Mouse (Mus musculus): ENCODE measurements around the gene Cryba2. TPM values are rescaled to one million over a fixed set of nuclear protein-coding genes. Genes with fewer than 3 reads are reported as not detected.

Gene Cryba2
- polyA plus RNA-seq, 1 experiment from 2014 or later, result not detected

DNA sequence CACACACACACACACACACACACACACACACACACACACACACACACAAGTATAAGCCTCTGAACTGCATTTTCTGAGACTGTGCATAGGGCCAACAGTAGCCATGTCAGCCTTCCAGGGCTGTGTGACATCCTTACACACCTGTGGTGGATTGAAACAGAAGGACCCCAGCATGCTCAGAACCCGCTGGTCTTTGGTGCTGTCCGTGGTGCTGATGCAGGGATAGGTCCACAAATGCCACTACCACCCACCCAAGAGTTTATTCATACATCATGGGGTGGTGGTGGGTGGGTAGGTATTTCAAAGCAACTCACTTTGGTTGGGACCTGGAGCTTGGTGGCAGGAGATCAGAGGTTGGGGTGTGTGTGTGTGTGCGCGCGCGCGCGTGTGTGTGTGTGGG lies 1.4 kb downstream of the Cryba2 start:
- 0% methylated on average over 2 of the region's 8 CpGs for WGBS
- Histone ChIP-seq H3K36me3 (ENCODE audit: control insufficient read depth, insufficient read depth, low read length) (no peaks in the 10 kb centered on the region), H3K9ac (ENCODE audit: low read depth, low read length) (no peak overlapping the region), H3K4me3 (ENCODE audit: low read depth, low read length) (no peak overlapping the region), H3K27me3 (replicated peaks; ENCODE audit: control insufficient read depth, insufficient read depth, low read length) (peaks cover 94% of the 10 kb centered on the region), H3K4me2 (ENCODE audit: low read depth, low read length) (no peak overlapping the region), H3K27ac (replicated peaks; ENCODE audit: low read depth, low read length) (no peak overlapping the region), H3K9me3 (ENCODE audit: control insufficient read depth, low read length) (no peaks in the 10 kb centered on the region), H3K4me1 (ENCODE audit: control insufficient read depth, insufficient read depth, low read length) (no peaks in the 10 kb centered on the region)
- ATAC-seq (ENCODE audit: low read depth), result no peak
- DNase-seq (ENCODE audit: low spot score), result peak; percentile 70

DNA sequence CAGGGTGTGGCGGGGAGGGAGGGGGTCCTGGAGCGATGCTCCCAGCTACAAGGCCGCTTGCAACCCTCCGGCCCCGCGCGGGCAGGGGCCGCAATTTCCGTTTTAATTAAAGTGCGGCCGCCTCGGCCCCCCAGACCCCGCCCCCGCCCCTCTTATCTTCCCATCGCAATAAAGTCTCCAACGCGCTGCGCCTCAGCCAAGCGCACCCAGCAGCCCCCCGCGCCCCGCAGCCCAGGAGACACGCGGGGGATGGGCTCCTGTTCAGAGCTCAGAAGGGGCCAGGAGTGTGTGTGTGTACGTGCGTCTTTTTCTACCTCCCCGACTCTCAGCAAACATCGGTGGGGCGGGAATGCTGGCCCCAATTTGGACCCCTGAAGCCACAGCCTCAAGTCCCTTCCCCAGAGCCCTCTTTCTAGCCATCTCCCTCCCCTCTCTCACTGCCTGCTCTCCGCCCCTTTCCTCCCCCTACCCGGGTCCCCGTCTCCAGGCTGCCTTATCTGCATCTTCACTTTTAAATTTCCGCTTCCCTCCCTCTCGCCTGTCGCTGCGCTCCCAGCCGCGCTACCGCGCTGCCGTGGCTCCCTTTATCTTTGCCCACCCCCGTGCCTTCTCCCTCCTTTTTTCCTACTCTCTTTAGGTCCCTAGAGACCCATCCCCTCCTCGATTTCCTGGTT lies 7.4 kb downstream of the Cryba2 start, which contains the start of gene Fev:
Fev (minus strand) TSS at position 51 of the 674 bp plus-strand sequence.
- ATAC-seq (ENCODE audit: low read depth) (no peak), DNase-seq (ENCODE audit: low spot score) (no peak)
- Histone ChIP-seq H3K27ac (replicated peaks; ENCODE audit: low read depth, low read length) (no peak within 1 kb of the TSS), H3K4me2 (ENCODE audit: low read depth, low read length) (peak within 1 kb of the TSS; percentile 40), H3K36me3 (ENCODE audit: control insufficient read depth, insufficient read depth, low read length) (no peaks in the 10 kb centered on the region), H3K4me1 (ENCODE audit: control insufficient read depth, insufficient read depth, low read length) (peaks cover 6% of the 10 kb centered on the region), H3K9me3 (ENCODE audit: control insufficient read depth, low read length) (no peaks in the 10 kb centered on the region), H3K27me3 (replicated peaks; ENCODE audit: control insufficient read depth, insufficient read depth, low read length) (peaks cover 95% of the 10 kb centered on the region), H3K4me3 (ENCODE audit: low read depth, low read length) (peak within 1 kb of the TSS; percentile 24), H3K9ac (ENCODE audit: low read depth, low read length) (no peak within 1 kb of the TSS)
- 2% methylated on average over 25 of the region's 43 CpGs for WGBS

DNA sequence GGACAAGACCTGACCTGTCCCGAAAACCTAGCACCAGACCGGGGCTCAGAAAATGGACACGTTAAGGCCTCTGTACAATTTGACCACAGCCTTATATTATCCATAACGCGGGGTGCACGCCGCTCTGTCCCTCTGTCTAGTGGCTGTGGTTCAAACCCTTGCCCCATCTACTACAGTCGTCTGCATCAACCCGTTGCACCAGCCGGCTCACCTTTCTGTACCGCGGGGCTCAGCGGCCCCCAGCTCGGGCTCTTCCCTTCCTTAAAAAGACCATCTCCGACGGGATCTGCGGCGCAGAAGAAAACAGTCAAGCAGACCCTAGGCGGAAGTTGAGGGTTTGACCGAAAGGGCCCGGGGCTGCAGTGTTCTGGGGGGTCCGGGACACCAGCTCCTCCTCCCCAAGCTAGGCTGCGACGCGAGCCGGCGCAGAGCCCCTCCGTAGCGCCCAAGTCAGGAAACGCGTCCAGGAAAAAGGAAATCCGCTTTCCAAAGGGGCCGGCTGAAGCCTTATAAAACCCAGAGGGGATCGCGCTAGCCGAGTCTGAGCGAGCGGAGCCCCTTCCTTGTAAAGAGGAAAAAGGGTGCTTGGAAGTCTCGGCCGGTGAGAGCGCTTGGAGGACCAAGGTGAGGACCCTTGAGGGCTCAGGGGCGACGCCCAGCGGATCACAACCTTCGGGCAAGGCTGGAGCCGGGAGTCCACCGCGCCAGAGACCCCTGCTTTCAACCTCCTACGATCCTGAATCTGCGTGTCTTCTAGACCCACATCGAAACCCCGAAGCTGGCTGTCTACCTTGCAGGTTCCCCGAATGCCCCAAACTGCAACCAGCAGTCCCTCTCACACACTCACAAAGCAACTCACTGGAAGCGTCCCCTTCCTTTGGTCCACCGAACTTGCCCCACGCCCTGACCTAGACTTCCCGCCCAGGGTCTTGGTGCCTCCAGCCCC lies 8.5 kb downstream of the Cryba2 start:
- Histone ChIP-seq H3K4me1 (ENCODE audit: control insufficient read depth, insufficient read depth, low read length) (peaks cover 6% of the 10 kb centered on the region), H3K9me3 (ENCODE audit: control insufficient read depth, low read length) (no peaks in the 10 kb centered on the region), H3K9ac (ENCODE audit: low read depth, low read length) (no peak overlapping the region), H3K27ac (replicated peaks; ENCODE audit: low read depth, low read length) (no peak overlapping the region), H3K4me2 (ENCODE audit: low read depth, low read length) (peak overlapping the region; percentile 40), H3K27me3 (replicated peaks; ENCODE audit: control insufficient read depth, insufficient read depth, low read length) (peaks cover 90% of the 10 kb centered on the region), H3K36me3 (ENCODE audit: control insufficient read depth, insufficient read depth, low read length) (no peaks in the 10 kb centered on the region), H3K4me3 (ENCODE audit: low read depth, low read length) (peak overlapping the region; percentile 24)
- DNase-seq (ENCODE audit: low spot score) (no peak), ATAC-seq (ENCODE audit: low read depth) (no peak)
- WGBS, result under 1% methylated on average over 53 of the region's 57 CpGs

DNA sequence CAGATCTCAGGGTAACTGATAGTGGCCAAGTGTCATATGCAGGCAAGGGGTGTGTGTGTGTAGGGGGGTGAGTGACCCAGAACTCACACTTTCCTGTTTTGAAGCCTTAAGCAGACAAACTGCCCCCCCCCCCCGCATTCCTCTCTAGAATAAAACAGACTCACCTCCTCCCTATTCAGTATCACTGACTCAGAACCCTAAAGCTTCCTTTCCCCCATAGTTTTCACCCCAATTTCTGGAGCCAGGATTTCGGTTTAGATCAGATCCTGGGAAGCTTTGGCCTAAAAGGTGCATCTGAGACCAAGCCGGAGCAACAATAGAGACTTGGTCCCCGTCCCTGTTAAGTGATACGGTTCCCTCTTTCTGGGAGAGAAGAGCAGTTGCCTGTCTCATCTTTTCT lies 9.5 kb downstream of the Cryba2 start:
- peaks cover 6% of the 10 kb centered on the region for H3K4me1 ChIP-seq (ENCODE audit: control insufficient read depth, insufficient read depth, low read length)
- WGBS, result 6% methylated on average over 5 of the region's 5 CpGs
- no peak overlapping the region for H3K4me3 ChIP-seq (ENCODE audit: low read depth, low read length)
- H3K4me2 ChIP-seq (ENCODE audit: low read depth, low read length), result no peak overlapping the region
- H3K9ac ChIP-seq (ENCODE audit: low read depth, low read length), result no peak overlapping the region
- peaks cover 94% of the 10 kb centered on the region for H3K27me3 ChIP-seq (replicated peaks; ENCODE audit: control insufficient read depth, insufficient read depth, low read length)
- no peak overlapping the region for H3K27ac ChIP-seq (replicated peaks; ENCODE audit: low read depth, low read length)
- H3K36me3 ChIP-seq (ENCODE audit: control insufficient read depth, insufficient read depth, low read length), result no peaks in the 10 kb centered on the region
- no peaks in the 10 kb centered on the region for H3K9me3 ChIP-seq (ENCODE audit: control insufficient read depth, low read length)
- DNase-seq (ENCODE audit: low spot score), result no peak
- no peak for ATAC-seq (ENCODE audit: low read depth)

DNA sequence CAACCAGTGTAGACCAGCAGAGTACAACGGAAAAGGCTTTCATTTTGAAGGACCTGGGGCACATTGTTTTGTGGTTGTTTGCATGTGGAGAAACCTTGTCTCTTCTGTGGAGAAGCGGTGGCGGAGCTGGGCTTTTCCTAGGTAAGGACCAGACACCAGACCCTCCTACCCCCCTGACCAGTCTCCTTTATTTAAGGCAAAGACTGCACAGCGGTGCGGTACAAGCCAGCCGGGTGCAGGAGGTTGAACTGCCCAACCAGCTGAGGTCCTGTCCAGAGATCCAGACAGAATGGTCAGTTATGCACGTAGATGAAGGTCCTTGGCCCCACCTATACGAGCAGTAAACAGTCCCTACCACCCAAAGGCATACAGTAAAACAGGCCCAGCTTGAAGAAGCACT lies 10.1 kb downstream of the Cryba2 start:
- Histone ChIP-seq H3K36me3 (ENCODE audit: control insufficient read depth, insufficient read depth, low read length) (no peaks in the 10 kb centered on the region), H3K4me2 (ENCODE audit: low read depth, low read length) (no peak overlapping the region), H3K27me3 (replicated peaks; ENCODE audit: control insufficient read depth, insufficient read depth, low read length) (peaks cover 94% of the 10 kb centered on the region), H3K27ac (replicated peaks; ENCODE audit: low read depth, low read length) (no peak overlapping the region), H3K9ac (ENCODE audit: low read depth, low read length) (no peak overlapping the region), H3K9me3 (ENCODE audit: control insufficient read depth, low read length) (no peaks in the 10 kb centered on the region), H3K4me3 (ENCODE audit: low read depth, low read length) (peak overlapping the region; percentile 35; the same call in 1 of the 2 replicates), H3K4me1 (ENCODE audit: control insufficient read depth, insufficient read depth, low read length) (peaks cover 6% of the 10 kb centered on the region)
- DNase-seq (ENCODE audit: low spot score) (no peak), ATAC-seq (ENCODE audit: low read depth) (no peak)
- WGBS, result 2% methylated on average over 8 of the region's 8 CpGs

DNA sequence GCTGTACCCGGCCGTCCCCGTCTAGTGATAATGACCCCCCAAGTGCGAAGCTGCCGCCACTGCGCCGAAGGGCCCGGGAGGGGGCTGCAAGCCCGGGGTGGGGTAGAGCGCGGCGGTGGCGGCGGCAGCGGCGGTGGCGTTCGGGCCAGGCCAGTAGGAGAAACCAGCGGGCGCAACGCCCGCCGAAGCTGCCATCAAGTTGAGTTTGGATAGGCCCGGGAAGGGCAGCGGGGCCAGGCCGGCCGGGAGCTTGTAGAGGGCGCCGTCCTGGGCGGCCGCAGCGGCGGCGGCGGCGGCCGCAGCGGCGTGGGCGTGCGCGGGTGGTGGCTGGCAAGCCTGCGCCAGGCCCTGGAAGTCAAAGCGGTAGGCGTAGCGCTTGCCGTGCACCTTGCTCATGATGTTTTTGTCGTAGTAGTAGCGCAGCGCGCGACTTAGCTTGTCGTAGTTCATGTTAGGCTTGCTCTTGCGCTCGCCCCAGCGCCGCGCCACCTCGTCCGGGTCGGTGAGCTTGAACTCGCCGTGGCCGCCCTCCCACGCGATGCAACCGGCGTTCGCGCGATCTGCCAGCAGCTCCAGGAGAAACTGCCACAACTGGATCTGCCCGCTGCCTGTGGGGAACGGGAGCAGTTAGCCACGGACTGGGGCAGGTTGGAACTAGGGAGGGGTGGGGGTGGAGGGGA lies 10.7 kb downstream of the Cryba2 start:
- H3K4me1 ChIP-seq (ENCODE audit: control insufficient read depth, insufficient read depth, low read length), result peaks cover 6% of the 10 kb centered on the region
- 0 out of 2 replicates have a peak overlapping the region, but pooled peaks have one; percentile 30 for H3K9ac ChIP-seq (ENCODE audit: low read depth, low read length)
- H3K27me3 ChIP-seq (replicated peaks; ENCODE audit: control insufficient read depth, insufficient read depth, low read length), result peaks cover 88% of the 10 kb centered on the region
- peak overlapping the region; percentile 35 for H3K4me3 ChIP-seq (ENCODE audit: low read depth, low read length)
- no peaks in the 10 kb centered on the region for H3K36me3 ChIP-seq (ENCODE audit: control insufficient read depth, insufficient read depth, low read length)
- no peak overlapping the region for H3K27ac ChIP-seq (replicated peaks; ENCODE audit: low read depth, low read length)
- H3K4me2 ChIP-seq (ENCODE audit: low read depth, low read length), result peak overlapping the region; percentile 53
- WGBS, result under 1% methylated on average over 50 of the region's 74 CpGs
- ATAC-seq (ENCODE audit: low read depth) (no peak), DNase-seq (ENCODE audit: low spot score) (no peak)
- no peaks in the 10 kb centered on the region for H3K9me3 ChIP-seq (ENCODE audit: control insufficient read depth, low read length)

DNA sequence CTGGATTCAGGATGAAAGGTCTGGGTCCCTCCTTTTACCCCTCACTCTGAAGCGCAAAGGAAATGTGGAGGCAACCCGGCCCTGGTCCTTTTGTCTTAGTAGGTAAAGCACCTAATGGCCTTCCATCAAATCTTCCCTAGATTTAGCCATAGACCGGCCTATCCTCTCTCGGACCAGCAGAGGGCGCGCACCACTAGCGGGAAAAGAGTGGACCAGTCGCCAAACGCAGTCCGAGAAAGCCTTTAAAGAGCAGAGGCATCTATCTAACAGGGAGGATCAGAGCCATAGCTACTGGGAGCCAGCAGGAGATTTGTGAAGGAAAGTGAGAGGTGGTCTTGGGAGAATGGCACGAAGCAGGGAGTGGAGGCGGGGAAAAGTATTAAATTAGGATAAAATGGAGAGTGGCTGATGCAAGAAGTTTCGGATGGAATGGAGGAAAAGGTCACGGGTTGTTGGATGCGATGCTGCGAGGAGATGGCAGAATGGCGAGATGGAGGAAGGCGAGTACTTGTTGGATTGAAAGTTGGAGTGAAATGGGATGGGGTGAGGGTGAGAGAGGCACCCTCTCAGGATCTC lies 12.1 kb downstream of the Cryba2 start:
- no peak overlapping the region for H3K27ac ChIP-seq (replicated peaks; ENCODE audit: low read depth, low read length)
- H3K36me3 ChIP-seq (ENCODE audit: control insufficient read depth, insufficient read depth, low read length), result no peaks in the 10 kb centered on the region
- peak overlapping the region; percentile 24; the same call in 1 of the 2 replicates for H3K4me2 ChIP-seq (ENCODE audit: low read depth, low read length)
- H3K27me3 ChIP-seq (replicated peaks; ENCODE audit: control insufficient read depth, insufficient read depth, low read length), result peaks cover 75% of the 10 kb centered on the region
- no peaks in the 10 kb centered on the region for H3K9me3 ChIP-seq (ENCODE audit: control insufficient read depth, low read length)
- no peak overlapping the region for H3K9ac ChIP-seq (ENCODE audit: low read depth, low read length)
- DNase-seq (ENCODE audit: low spot score), result peak; percentile 63
- H3K4me1 ChIP-seq (ENCODE audit: control insufficient read depth, insufficient read depth, low read length), result peaks cover 6% of the 10 kb centered on the region
- H3K4me3 ChIP-seq (ENCODE audit: low read depth, low read length), result no peak overlapping the region
- no peak for ATAC-seq (ENCODE audit: low read depth)
- WGBS, result 2% methylated on average over 18 of the region's 18 CpGs

DNA sequence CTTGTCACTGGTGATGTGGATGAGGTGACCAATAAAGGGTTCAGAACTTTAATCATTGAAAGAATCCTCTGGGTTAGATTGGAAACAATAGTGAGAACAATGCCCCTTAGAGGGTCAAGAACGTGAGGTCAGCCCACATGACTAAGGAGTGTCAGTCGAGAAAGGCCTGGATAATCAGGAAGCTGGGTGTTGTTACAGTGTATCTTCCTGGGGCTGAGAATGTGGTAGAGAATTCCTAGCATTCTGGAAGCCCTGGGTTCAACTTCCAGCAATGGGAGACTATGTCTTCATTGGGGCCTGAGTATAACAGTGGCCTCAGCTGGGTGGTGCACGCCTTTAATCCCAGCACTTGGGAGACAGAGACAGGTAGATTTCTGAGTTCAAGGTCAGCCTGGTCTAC lies 15.7 kb downstream of the Cryba2 start:
- Histone ChIP-seq H3K9me3 (ENCODE audit: control insufficient read depth, low read length) (no peaks in the 10 kb centered on the region), H3K27ac (replicated peaks; ENCODE audit: low read depth, low read length) (no peak overlapping the region), H3K4me1 (ENCODE audit: control insufficient read depth, insufficient read depth, low read length) (peaks cover 3% of the 10 kb centered on the region), H3K9ac (ENCODE audit: low read depth, low read length) (no peak overlapping the region), H3K36me3 (ENCODE audit: control insufficient read depth, insufficient read depth, low read length) (no peaks in the 10 kb centered on the region), H3K4me2 (ENCODE audit: low read depth, low read length) (no peak overlapping the region), H3K27me3 (replicated peaks; ENCODE audit: control insufficient read depth, insufficient read depth, low read length) (peaks cover 45% of the 10 kb centered on the region), H3K4me3 (ENCODE audit: low read depth, low read length) (no peak overlapping the region)
- ATAC-seq (ENCODE audit: low read depth), result no peak
- DNase-seq (ENCODE audit: low spot score), result no peak
- 53% methylated on average over 3 of the region's 3 CpGs for WGBS
